Mouse (Mus musculus): ENCODE measurements around the gene Tln2. TPM values are rescaled to one million over a fixed set of nuclear protein-coding genes. Genes with fewer than 3 reads are reported as not detected.
A peak's percentile ranks its signal among the peaks of the same experiment; 100 is the strongest.

The Tln2 gene
- polyA plus RNA-seq, 1 experiment from 2014 or later: 40.7 TPM

GRCm38 (mm10) chr9:67208420-67208819, 351.1 kb downstream of the Tln2 start:
- WGBS: 15% methylated on average over 3 of the region's 3 CpGs
- peak overlapping the region; percentile 49 for H3K27ac ChIP-seq (replicated peaks)
- H3K27me3 ChIP-seq (replicated peaks; ENCODE audit: low read depth, poor library complexity, severe bottlenecking): no peaks in the 10 kb centered on the region
- peak; percentile 62 for DNase-seq (ENCODE audit: low spot score)
- no peak overlapping the region for H3K4me3 ChIP-seq
- peaks cover 30% of the 10 kb centered on the region for H3K4me1 ChIP-seq
- H3K36me3 ChIP-seq (replicated peaks): no peaks in the 10 kb centered on the region
- H3K9me3 ChIP-seq: no peaks in the 10 kb centered on the region

DNA sequence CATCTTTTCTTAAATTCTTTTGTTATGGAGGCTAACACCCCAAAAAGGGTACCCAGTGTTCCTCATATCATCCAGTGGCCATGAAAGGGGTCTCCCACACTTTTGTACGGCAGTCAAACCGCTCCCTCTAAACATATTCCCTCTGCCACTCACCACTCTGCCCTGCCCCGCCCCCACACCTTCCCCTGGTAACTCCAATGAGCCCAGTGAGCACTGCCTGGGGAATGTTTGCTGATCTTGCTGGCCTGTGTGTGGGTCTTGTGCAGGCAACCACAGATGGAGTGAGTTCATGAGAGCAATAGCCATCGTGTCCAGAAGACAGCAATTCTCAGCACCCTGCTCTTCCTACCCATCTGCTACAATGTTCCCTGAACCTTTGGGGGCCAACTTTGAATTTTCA, 354.3 kb downstream of the Tln2 start:
- H3K4me3 ChIP-seq: no peak overlapping the region
- no peaks in the 10 kb centered on the region for H3K9me3 ChIP-seq
- no peak overlapping the region for H3K27ac ChIP-seq (replicated peaks)
- 69% methylated on average over 4 of the region's 4 CpGs for WGBS
- peaks cover 28% of the 10 kb centered on the region for H3K4me1 ChIP-seq
- H3K36me3 ChIP-seq (replicated peaks): no peaks in the 10 kb centered on the region
- no peaks in the 10 kb centered on the region for H3K27me3 ChIP-seq (replicated peaks; ENCODE audit: low read depth, poor library complexity, severe bottlenecking)
- DNase-seq (ENCODE audit: low spot score): no peak

- WGBS: 97% methylated on average over 8 of the region's 8 CpGs
- H3K27me3 ChIP-seq (replicated peaks; ENCODE audit: low read depth, poor library complexity, severe bottlenecking): no peaks in the 10 kb centered on the region
These were observed 362.9 kb downstream of the Tln2 start for GRCm38 (mm10) chr9:67196609-67197008.

GRCm38 (mm10) chr9:67195306-67195705, 364.2 kb downstream of the Tln2 start:
- H3K4me1 ChIP-seq: peaks cover 17% of the 10 kb centered on the region
- H3K4me3 ChIP-seq: no peak overlapping the region
- H3K27me3 ChIP-seq (replicated peaks; ENCODE audit: low read depth, poor library complexity, severe bottlenecking): no peaks in the 10 kb centered on the region
- no peaks in the 10 kb centered on the region for H3K9me3 ChIP-seq
- WGBS: 75% methylated on average over 7 of the region's 7 CpGs
- no peaks in the 10 kb centered on the region for H3K36me3 ChIP-seq (replicated peaks)
- no peak overlapping the region for H3K27ac ChIP-seq (replicated peaks)
- no peak for DNase-seq (ENCODE audit: low spot score)

More at GRCm38 (mm10) chr9:67196609-67197008, 362.9 kb downstream of the Tln2 start:
- Histone ChIP-seq H3K4me1 (peaks cover 11% of the 10 kb centered on the region), H3K4me3 (no peak overlapping the region), H3K36me3 (replicated peaks) (no peaks in the 10 kb centered on the region), H3K27ac (replicated peaks) (no peak overlapping the region), H3K9me3 (no peaks in the 10 kb centered on the region)
- DNase-seq (ENCODE audit: low spot score): no peak

GRCm38 (mm10) chr9:67191488-67192331, 367.8 kb downstream of the Tln2 start:
- Histone ChIP-seq H3K4me3 (no peak overlapping the region), H3K27me3 (replicated peaks; ENCODE audit: low read depth, poor library complexity, severe bottlenecking) (no peaks in the 10 kb centered on the region), H3K9me3 (no peaks in the 10 kb centered on the region), H3K36me3 (replicated peaks) (no peaks in the 10 kb centered on the region), H3K4me1 (peaks cover 17% of the 10 kb centered on the region), H3K27ac (replicated peaks) (peak overlapping the region; percentile 61)
- 55% methylated on average over 10 of the region's 10 CpGs for WGBS
- DNase-seq (ENCODE audit: low spot score): no peak

DNA sequence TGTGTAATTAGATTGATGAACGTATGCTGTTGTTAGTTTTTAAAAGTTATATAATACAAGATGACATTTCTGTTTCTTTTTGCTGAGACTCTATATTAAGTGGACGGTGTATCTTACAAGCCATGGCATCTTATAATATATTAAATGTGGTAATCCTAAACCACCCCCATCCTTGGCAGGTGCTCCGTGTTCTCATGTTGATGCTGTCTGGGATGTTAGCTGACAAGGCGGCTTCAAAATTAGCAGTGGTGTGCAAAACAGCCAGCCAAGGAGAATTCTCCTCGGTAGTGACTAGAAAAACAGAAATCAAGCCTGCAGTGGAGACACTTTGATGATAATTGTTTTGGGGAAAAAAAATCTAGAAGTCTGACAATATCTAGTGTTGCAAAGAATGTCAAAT, 371.8 kb downstream of the Tln2 start:
- WGBS: 88% methylated on average over 5 of the region's 5 CpGs
- Histone ChIP-seq H3K27ac (replicated peaks) (no peak overlapping the region), H3K27me3 (replicated peaks; ENCODE audit: low read depth, poor library complexity, severe bottlenecking) (no peaks in the 10 kb centered on the region), H3K4me3 (no peak overlapping the region), H3K9me3 (no peaks in the 10 kb centered on the region), H3K36me3 (replicated peaks) (no peaks in the 10 kb centered on the region), H3K4me1 (peaks cover 15% of the 10 kb centered on the region)
- no peak for DNase-seq (ENCODE audit: low spot score)

GRCm38 (mm10) chr9:67187182-67187581, 372.3 kb downstream of the Tln2 start:
- no peaks in the 10 kb centered on the region for H3K27me3 ChIP-seq (replicated peaks; ENCODE audit: low read depth, poor library complexity, severe bottlenecking)
- H3K36me3 ChIP-seq (replicated peaks): no peaks in the 10 kb centered on the region
- no peak for DNase-seq (ENCODE audit: low spot score)
- no peak overlapping the region for H3K4me3 ChIP-seq
- no peak overlapping the region for H3K27ac ChIP-seq (replicated peaks)
- H3K4me1 ChIP-seq: peaks cover 17% of the 10 kb centered on the region
- WGBS: 79% methylated on average over 4 of the region's 4 CpGs
- H3K9me3 ChIP-seq: no peaks in the 10 kb centered on the region

GRCm38 (mm10) chr9:67184556-67184955, 374.9 kb downstream of the Tln2 start:
- no peak for DNase-seq (ENCODE audit: low spot score)
- no peak overlapping the region for H3K4me3 ChIP-seq
- no peaks in the 10 kb centered on the region for H3K36me3 ChIP-seq (replicated peaks)
- 82% methylated on average over 2 of the region's 2 CpGs for WGBS
- H3K27me3 ChIP-seq (replicated peaks; ENCODE audit: low read depth, poor library complexity, severe bottlenecking): no peaks in the 10 kb centered on the region
- H3K9me3 ChIP-seq: no peaks in the 10 kb centered on the region
- H3K27ac ChIP-seq (replicated peaks): no peak overlapping the region
- peaks cover 14% of the 10 kb centered on the region for H3K4me1 ChIP-seq

- peaks cover 22% of the 10 kb centered on the region for H3K4me1 ChIP-seq
- no peak overlapping the region for H3K4me3 ChIP-seq
- DNase-seq (ENCODE audit: low spot score): no peak
- no peak overlapping the region for H3K27ac ChIP-seq (replicated peaks)
- 93% methylated on average over 2 of the region's 2 CpGs for WGBS
- H3K27me3 ChIP-seq (replicated peaks; ENCODE audit: low read depth, poor library complexity, severe bottlenecking): no peaks in the 10 kb centered on the region
- H3K9me3 ChIP-seq: no peaks in the 10 kb centered on the region
- no peaks in the 10 kb centered on the region for H3K36me3 ChIP-seq (replicated peaks)
These were observed 376.0 kb downstream of the Tln2 start for GRCm38 (mm10) chr9:67183520-67183919.

- H3K27me3 ChIP-seq (replicated peaks; ENCODE audit: low read depth, poor library complexity, severe bottlenecking): no peaks in the 10 kb centered on the region
- H3K4me1 ChIP-seq: peaks cover 37% of the 10 kb centered on the region
- no peaks in the 10 kb centered on the region for H3K36me3 ChIP-seq (replicated peaks)
- 42% methylated on average over 6 of the region's 6 CpGs for WGBS
- no peaks in the 10 kb centered on the region for H3K9me3 ChIP-seq
- H3K4me3 ChIP-seq: no peak overlapping the region
- peak; percentile 60 for DNase-seq (ENCODE audit: low spot score)
- peak overlapping the region; percentile 60 for H3K27ac ChIP-seq (replicated peaks)
These were observed 377.5 kb downstream of the Tln2 start for GRCm38 (mm10) chr9:67182006-67182405.

GRCm38 (mm10) chr9:67178709-67179108, 380.8 kb downstream of the Tln2 start:
- Histone ChIP-seq H3K9me3 (peaks cover 3% of the 10 kb centered on the region; the same call in 1 of the 2 replicates), H3K27ac (replicated peaks) (peak overlapping the region; percentile 77), H3K4me1 (peaks cover 47% of the 10 kb centered on the region), H3K4me3 (no peak overlapping the region), H3K36me3 (replicated peaks) (no peaks in the 10 kb centered on the region), H3K27me3 (replicated peaks; ENCODE audit: low read depth, poor library complexity, severe bottlenecking) (no peaks in the 10 kb centered on the region)
- no peak for DNase-seq (ENCODE audit: low spot score)
- 97% methylated on average over 1 of the region's 1 CpGs for WGBS

- WGBS: 53% methylated on average over 5 of the region's 5 CpGs
- Histone ChIP-seq H3K4me1 (peaks cover 51% of the 10 kb centered on the region), H3K27ac (replicated peaks) (peak overlapping the region; percentile 77), H3K36me3 (replicated peaks) (no peaks in the 10 kb centered on the region), H3K27me3 (replicated peaks; ENCODE audit: low read depth, poor library complexity, severe bottlenecking) (no peaks in the 10 kb centered on the region), H3K9me3 (peaks cover 3% of the 10 kb centered on the region; the same call in 1 of the 2 replicates), H3K4me3 (no peak overlapping the region)
- DNase-seq (ENCODE audit: low spot score): no peak
These were observed 381.3 kb downstream of the Tln2 start for GRCm38 (mm10) chr9:67178203-67178602.

DNA sequence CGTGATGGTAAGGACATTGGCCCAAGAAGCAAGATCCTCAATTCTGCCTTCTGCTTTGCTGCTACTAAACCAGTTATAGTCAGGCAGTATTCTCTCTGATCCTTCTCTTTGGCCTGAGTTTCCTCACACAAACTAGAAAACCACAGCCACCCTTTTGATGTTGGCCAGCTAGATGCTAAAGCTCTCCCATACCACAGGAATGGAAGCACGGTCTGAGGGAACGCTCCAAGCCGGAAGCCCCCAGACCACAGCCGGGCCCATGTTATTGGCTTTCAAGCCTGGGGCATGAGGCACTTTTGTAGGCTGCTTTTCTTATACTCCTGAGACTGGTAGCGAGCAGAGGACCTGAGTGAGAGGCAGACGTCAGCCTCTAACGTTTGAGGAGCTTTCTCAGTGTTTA, 383.4 kb downstream of the Tln2 start:
- Histone ChIP-seq H3K36me3 (replicated peaks) (no peaks in the 10 kb centered on the region), H3K27me3 (replicated peaks; ENCODE audit: low read depth, poor library complexity, severe bottlenecking) (no peaks in the 10 kb centered on the region), H3K4me1 (peaks cover 44% of the 10 kb centered on the region), H3K4me3 (no peak overlapping the region), H3K9me3 (peaks cover 9% of the 10 kb centered on the region), H3K27ac (replicated peaks) (0 out of 2 replicates have a peak overlapping the region, but pooled peaks have one; percentile 8)
- WGBS: 81% methylated on average over 8 of the region's 8 CpGs
- no peak for DNase-seq (ENCODE audit: low spot score)

Measured in embryonic facial prominence, embryonic 10.5 days (tissue).